Mouse (Mus musculus) MEL (cell line): ENCODE data around the gene Faf1. TPM values are rescaled to one million over a fixed set of nuclear protein-coding genes. Genes with fewer than 3 reads are reported as not detected.

Experiments
- DNase-seq: peaks from one replicate; pipeline ENCODE4 v3.0.0; 2011; ENCODE audit warnings: low read depth, low spot score
- H3K27ac ChIP-seq: 2 replicates; pipeline ENCODE4 v1.5.1; 2012; ENCODE audit warnings: low read depth, mild to moderate bottlenecking, control low read depth, low read length, moderate library complexity; ENCODE audit not compliant: control insufficient read depth
- H3K27me3 ChIP-seq, 2 experiments: fragments of 150-350 bp in 1 of 2; sonication (generic) in 1 of 2; 2 replicates each; pipeline ENCODE4 v1.6.1; 2012; ENCODE audit warnings: low read length in 2 of 2, mild to moderate bottlenecking in 2 of 2, improper control_type of control experiment in 1 of 2, moderate library complexity in 1 of 2; ENCODE audit not compliant: insufficient read depth in 2 of 2, control insufficient read depth in 1 of 2
- H3K36me3 ChIP-seq, 2 experiments: 2 replicates each; pipeline ENCODE4 v1.6.1; 2012 to 2014; ENCODE audit warnings: low read length in 2 of 2, improper control_type of control experiment in 1 of 2, inconsistent platforms in 1 of 2, mild to moderate bottlenecking in 1 of 2; ENCODE audit not compliant: insufficient read depth in 2 of 2, control insufficient read depth in 1 of 2
- H3K4me1 ChIP-seq, 2 experiments: fragments of 150-350 bp in 1 of 2; sonication (generic) in 1 of 2; 2 replicates each; pipeline ENCODE4 v1.6.1; 2012; ENCODE audit warnings: low read length in 2 of 2, improper control_type of control experiment in 1 of 2, mild to moderate bottlenecking in 1 of 2; ENCODE audit not compliant: insufficient read depth in 2 of 2, control insufficient read depth in 1 of 2
- H3K4me3 ChIP-seq, 2 experiments: fragments of 150-350 bp in 1 of 2; sonication (generic) in 1 of 2; 2 replicates each; pipeline ENCODE4 v1.5.1; 2012; ENCODE audit warnings: low read depth in 2 of 2, low read length in 2 of 2, mild to moderate bottlenecking in 2 of 2, moderate library complexity in 2 of 2, control low read depth in 1 of 2, improper control_type of control experiment in 1 of 2; ENCODE audit not compliant: control insufficient read depth in 1 of 2, insufficient read depth in 1 of 2
- H3K79me2 ChIP-seq: 2 replicates; pipeline ENCODE4 v1.6.1; 2012; ENCODE audit warnings: mild to moderate bottlenecking, low read length, moderate library complexity; ENCODE audit not compliant: control insufficient read depth, poor library complexity, insufficient read depth
- H3K9ac ChIP-seq: 2 replicates; pipeline ENCODE4 v1.6.1; 2012; ENCODE audit warnings: low read depth, mild to moderate bottlenecking, control low read depth, low read length, moderate library complexity; ENCODE audit not compliant: control insufficient read depth, poor library complexity, severe bottlenecking
- H3K9me3 ChIP-seq: fragments of 150-350 bp; sonication (generic); replicated peaks from 2 replicates; pipeline ENCODE4 v1.6.1; 2012; ENCODE audit warnings: mild to moderate bottlenecking, low read length, improper control_type of control experiment, moderate library complexity; ENCODE audit not compliant: insufficient read depth
- CTCF ChIP-seq, 3 experiments: IDR thresholded peaks in 2 of 3; conservative IDR thresholded peaks in 1 of 3; 2 replicates each; pipeline ENCODE4 v1.5.1; 2011 to 2012; ENCODE audit warnings: low read length in 3 of 3, low read depth in 2 of 3, mild to moderate bottlenecking in 2 of 3, improper control_type of control experiment in 1 of 3, inconsistent platforms in 1 of 3, mixed read lengths in 1 of 3, moderate library complexity in 1 of 3; ENCODE audit not compliant: control insufficient read depth in 1 of 3, insufficient read depth in 1 of 3, poor library complexity in 1 of 3, severe bottlenecking in 1 of 3
- EP300 ChIP-seq, 2 experiments: IDR thresholded peaks; 2 replicates each; pipeline ENCODE4 v1.6.1; 2011; ENCODE audit warnings: improper control_type of control experiment in 2 of 2, low read length in 2 of 2, low read depth in 1 of 2, mild to moderate bottlenecking in 1 of 2
- ETS1 ChIP-seq: IDR thresholded peaks from 2 replicates; pipeline ENCODE4 v1.6.1; 2012; ENCODE audit warnings: low read depth, mild to moderate bottlenecking, inconsistent platforms, low read length, improper control_type of control experiment, moderate library complexity
- GATA1 ChIP-seq: IDR thresholded peaks from 2 replicates; pipeline ENCODE4 v1.6.1; 2011; ENCODE audit warnings: low read depth, low read length, improper control_type of control experiment
- KAT2A ChIP-seq: conservative IDR thresholded peaks from 2 replicates; pipeline ENCODE4 v1.6.1; 2012; ENCODE audit warnings: low read depth, low read length, improper control_type of control experiment, inconsistent platforms
- MXI1 ChIP-seq: IDR thresholded peaks from 2 replicates; pipeline ENCODE4 v1.6.1; 2011; ENCODE audit warnings: mild to moderate bottlenecking, low read depth, low read length, improper control_type of control experiment
- MYB ChIP-seq: IDR thresholded peaks from 2 replicates; pipeline ENCODE4 v1.6.1; 2011; ENCODE audit warnings: mild to moderate bottlenecking, low read depth, low read length, improper control_type of control experiment
- MYC ChIP-seq: IDR thresholded peaks from 2 replicates; pipeline ENCODE4 v1.6.1; 2011; ENCODE audit warnings: low read depth, mild to moderate bottlenecking, low read length, improper control_type of control experiment, moderate library complexity
- RAD21 ChIP-seq: IDR thresholded peaks from 2 replicates; pipeline ENCODE4 v1.6.1; 2011; ENCODE audit warnings: mild to moderate bottlenecking, low read depth, low read length, improper control_type of control experiment
- RCOR1 ChIP-seq: IDR thresholded peaks from 2 replicates; pipeline ENCODE4 v1.6.1; 2012; ENCODE audit warnings: low read depth, mild to moderate bottlenecking, inconsistent platforms, low read length, improper control_type of control experiment
- SIN3A ChIP-seq: IDR thresholded peaks from 2 replicates; pipeline ENCODE4 v1.6.1; 2012; ENCODE audit warnings: low read length, improper control_type of control experiment, inconsistent platforms
- TCF12 ChIP-seq: IDR thresholded peaks from 2 replicates; pipeline ENCODE4 v1.6.1; 2014; ENCODE audit warnings: low read depth, mild to moderate bottlenecking, inconsistent platforms, low read length, improper control_type of control experiment, moderate library complexity
- USF2 ChIP-seq, 2 experiments: IDR thresholded peaks; 2 replicates each; pipeline ENCODE4 v1.6.1; 2011 to 2012; ENCODE audit warnings: improper control_type of control experiment in 2 of 2, low read length in 2 of 2, borderline replicate concordance in 1 of 2, inconsistent platforms in 1 of 2, low read depth in 1 of 2, mild to moderate bottlenecking in 1 of 2; ENCODE audit not compliant: insufficient read depth in 1 of 2
- ZKSCAN1 ChIP-seq: IDR thresholded peaks from 2 replicates; pipeline ENCODE4 v1.6.1; 2012; ENCODE audit warnings: low read depth, mild to moderate bottlenecking, inconsistent platforms, low read length, improper control_type of control experiment, moderate library complexity
- ZMIZ1 ChIP-seq: IDR thresholded peaks from 2 replicates; pipeline ENCODE4 v1.6.1; 2012; ENCODE audit warnings: low read depth, mild to moderate bottlenecking, inconsistent platforms, low read length, improper control_type of control experiment, moderate library complexity
- ZNF384 ChIP-seq: IDR thresholded peaks from 2 replicates; pipeline ENCODE4 v1.6.1; 2012; ENCODE audit warnings: low read depth, mild to moderate bottlenecking, inconsistent platforms, low read length, improper control_type of control experiment
- polyA plus RNA-seq, 2 experiments: library from polyadenylated mRNA; stranded (reverse) in 1 of 2; unstranded in 1 of 2; fragments of >175 nt in 1 of 2; fragments of >200 nt in 1 of 2; gene quantifications; 2 replicates each; pipeline versions ENCODE4 v1.2.1 to v1.2.4; 2012; ENCODE audit warnings: low replicate concordance in 2 of 2, low read depth in 1 of 2; ENCODE audit not compliant: insufficient read length in 2 of 2, insufficient read depth in 1 of 2, missing spikeins in 1 of 2
- total RNA-seq: library from RNA; depleted of rRNA; stranded (reverse); fragments of 300-350 nt; gene quantifications from 2 replicates; pipeline ENCODE4 v1.2.3, GENCODE M21; 2012

Faf1 gene
- total and polyA plus RNA-seq, 3 experiments, result 36.5 to 37.6 TPM; not detected in 1

GRCm38 (mm10) chr4:109815592-109815991 lies 139.2 kb downstream of the Faf1 start:
- TF ChIP-seq ZNF384 (peak; percentile 33; the same call in 1 of the 2 replicates), MYB (no peak), USF2 (IDR thresholded peaks at IDR 0.05; ENCODE audit: borderline replicate concordance in 1 of 2, insufficient read depth in 1 of 2, low read depth in 1 of 2, low read length in 2 of 2) (no peak), MXI1 (peak; percentile 43; the same call in 1 of the 2 replicates), EP300 (IDR thresholded peaks at IDR 0.05; ENCODE audit: low read depth in 1 of 2, low read length in 2 of 2) (peak; percentile 64 to 67), ZMIZ1 (no peak), ETS1 (0 out of 2 replicates have a peak, but pooled peaks have one; percentile 21), SIN3A (peak; percentile 23; the same call in 1 of the 2 replicates), ZKSCAN1 (no peak), RCOR1 (0 out of 2 replicates have a peak, but pooled peaks have one; percentile 48), MYC (no peak), TCF12 (peak; percentile 50), GATA1 (peak; percentile 72)
- Histone ChIP-seq H3K9me3 (no peaks in the 10 kb centered on the region), H3K4me1 (peaks cover 4 to 17% of the 10 kb centered on the region in 2 experiments), H3K27ac (no peak overlapping the region), H3K27me3 (no peaks in the 10 kb centered on the region), H3K4me3 (no peak overlapping the region), H3K36me3 (peaks cover 0 to 16% of the 10 kb centered on the region in 2 experiments; a peak in 2 of 4 replicates), H3K79me2 (no peaks in the 10 kb centered on the region), H3K9ac (no peak overlapping the region)
- peak; percentile 41 for DNase-seq

DNA sequence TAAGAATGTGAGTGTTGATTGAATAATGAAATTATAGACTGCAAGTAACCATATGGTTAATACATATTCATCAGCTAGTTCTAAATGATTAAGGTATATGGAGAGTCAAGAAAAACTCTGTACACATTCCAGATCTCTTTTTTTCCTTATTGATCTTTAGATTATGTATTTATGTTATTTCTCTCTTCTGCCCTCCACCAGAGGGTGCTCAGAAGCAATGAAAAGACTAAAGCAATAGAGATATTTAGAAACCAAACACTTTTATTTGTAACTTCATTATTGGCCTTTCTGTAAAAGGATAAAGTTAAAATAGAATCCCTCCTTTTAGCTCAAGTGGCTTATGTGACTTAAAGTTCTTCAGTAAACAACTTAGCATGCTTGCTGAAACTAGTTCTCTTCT lies 143.1 kb downstream of the Faf1 start:
- H3K79me2 ChIP-seq, result no peaks in the 10 kb centered on the region
- H3K9ac ChIP-seq, result no peak overlapping the region
- no peak for DNase-seq
- no peaks in the 10 kb centered on the region for H3K27me3 ChIP-seq
- H3K27ac ChIP-seq, result no peak overlapping the region
- H3K4me3 ChIP-seq, result no peak overlapping the region
- TF ChIP-seq ETS1 (no peak), EP300 (IDR thresholded peaks at IDR 0.05; ENCODE audit: low read depth in 1 of 2, low read length in 2 of 2) (no peak), CTCF (IDR thresholded peaks at IDR 0.05 in 2 of 3, conservative IDR thresholded peaks at IDR 0.05 in 1 of 3; ENCODE audit: control insufficient read depth in 1 of 3, insufficient read depth in 1 of 3, low read depth in 2 of 3, low read length in 3 of 3, poor library complexity in 1 of 3, severe bottlenecking in 1 of 3) (peak in 1 of 3 experiments; percentile 33; a peak in 1 of 6 replicates), KAT2A (no peak), ZNF384 (no peak), RAD21 (peak; percentile 23)
- H3K9me3 ChIP-seq, result no peaks in the 10 kb centered on the region
- H3K4me1 ChIP-seq, result peaks cover 4 to 17% of the 10 kb centered on the region in 2 experiments
- H3K36me3 ChIP-seq, result peaks cover 0 to 14% of the 10 kb centered on the region in 2 experiments; a peak in 2 of 4 replicates
